20 mouse cellular contexts compared by ENCODE assay signal in the genomic region with DNA sequence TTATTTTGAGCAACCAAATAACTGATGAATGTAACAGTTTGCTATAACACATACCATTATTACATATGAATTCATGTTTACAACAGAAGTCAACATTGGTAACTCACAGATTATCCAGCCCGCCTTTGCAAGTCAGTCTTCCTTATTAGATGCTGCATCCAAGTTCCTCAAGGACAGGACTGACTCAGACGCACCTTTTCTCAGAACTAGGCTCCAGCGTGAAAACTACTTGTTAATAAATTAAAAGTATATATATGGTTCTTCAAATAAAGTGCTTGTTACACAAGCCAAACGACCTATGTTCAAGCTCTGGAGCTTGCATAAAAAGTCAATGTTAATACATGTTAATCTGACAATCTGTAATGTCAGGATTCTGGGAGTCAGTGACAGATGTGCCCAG. TPM values are rescaled to one million over a fixed set of nuclear protein-coding genes. Genes with fewer than 3 reads are reported as not detected.
A peak's percentile ranks its signal among the peaks of the same experiment; 100 is the strongest.
DNase-seq lines count a peak whose midpoint lies in the region; ATAC-seq and TF ChIP-seq lines count a peak whose summit lies in the region.
"Had no signal": no experiment of that assay in that cellular context is flagged by ENCODE, and none has a peak within 500 bp of the region (broad histone marks: within the 10 kb centered on the region; RNA-seq: fewer than 3 reads in every experiment).

No protein-coding gene starts in this region.

- DNase-seq in midbrain, embryonic 11.5 days (ENCODE audit: low spot score, missing footprints) = peak; percentile 61
- DNase-seq in midbrain, embryonic 10.5 days (ENCODE audit: low spot score) = no peak
- no peak for DNase-seq in urinary bladder, adult 2 months (ENCODE audit: low spot score)
- DNase-seq: adrenal gland, adult 2 months; adrenal gland, adult 8-10 months; adrenal gland, postnatal 10 days; adrenal gland, postnatal 14 days; adrenal gland, postnatal 25 days; adrenal gland, postnatal 36 days; B cell, adult 2 months; cerebellum, adult 11 months; cerebellum, adult 11-12 months; cerebellum, adult 18-20 months; cerebellum, adult 2 months had no signal

- no peaks in the 10 kb centered on the region for H3K9me3 ChIP-seq in midbrain, embryonic 11.5 days (ENCODE audit: control insufficient read depth, low read length)
- no peaks in the 10 kb centered on the region for H3K9me3 ChIP-seq in midbrain, embryonic 10.5 days (replicated peaks)
- no peaks in the 10 kb centered on the region for H3K9me3 ChIP-seq in ES-Bruce4 (replicated peaks; ENCODE audit: control insufficient read depth, insufficient read depth, low read length, poor library complexity, severe bottlenecking)
- H3K9me3 ChIP-seq: G1E had no signal

- no peaks in the 10 kb centered on the region for H3K4me1 ChIP-seq in midbrain, embryonic 11.5 days (ENCODE audit: control insufficient read depth, insufficient read depth, low read length)
- H3K4me1 ChIP-seq in midbrain, embryonic 10.5 days = peaks cover 8% of the 10 kb centered on the region; the same call in 1 of the 2 replicates
- H3K4me1 ChIP-seq in ES-Bruce4 (ENCODE audit: control insufficient read depth, insufficient read depth, low read length) = peaks cover 4% of the 10 kb centered on the region

- TF ChIP-seq CTCF in ES-Bruce4 (IDR thresholded peaks at IDR 0.05; ENCODE audit: low read depth, low read length) = no peak

- no peaks in the 10 kb centered on the region for H3K36me3 ChIP-seq in midbrain, embryonic 11.5 days (ENCODE audit: control insufficient read depth, insufficient read depth, low read length)
- no peaks in the 10 kb centered on the region for H3K36me3 ChIP-seq in midbrain, embryonic 10.5 days
- no peaks in the 10 kb centered on the region for H3K36me3 ChIP-seq in ES-Bruce4 (ENCODE audit: control insufficient read depth, insufficient read depth, low read length, poor library complexity, severe bottlenecking)

- no peak overlapping the region for H3K9ac ChIP-seq in midbrain, embryonic 11.5 days (ENCODE audit: low read length)
- H3K9ac ChIP-seq in ES-Bruce4 (ENCODE audit: low read depth, poor library complexity, severe bottlenecking) = no peak overlapping the region

- no peak overlapping the region for H3K4me2 ChIP-seq in midbrain, embryonic 11.5 days

- H3K27ac ChIP-seq in midbrain, embryonic 11.5 days (ENCODE audit: low read depth, low read length) = no peak overlapping the region
- H3K27ac ChIP-seq in midbrain, embryonic 10.5 days (replicated peaks) = no peak overlapping the region
- peak overlapping the region; percentile 32 for H3K27ac ChIP-seq in ES-Bruce4 (ENCODE audit: insufficient read depth, low read length)

- ATAC-seq in midbrain, embryonic 11.5 days (ENCODE audit: low FRiP score) = no peak
- ATAC-seq: activated CD4-positive, CD25-positive, alpha-beta regulatory T cell, adult 4 months; CD4-positive, CD25-positive, alpha-beta regulatory T cell, adult 4 months; Patski had no signal

- 81% methylated on average over 4 of the region's 4 CpGs for WGBS in midbrain, embryonic 11.5 days
- 85% methylated on average over 4 of the region's 4 CpGs for WGBS in midbrain, embryonic 10.5 days

- H3K27me3 ChIP-seq in midbrain, embryonic 11.5 days (ENCODE audit: control insufficient read depth, insufficient read depth, low read length) = no peaks in the 10 kb centered on the region
- H3K27me3 ChIP-seq in midbrain, embryonic 10.5 days (ENCODE audit: low read depth, poor library complexity, severe bottlenecking) = no peaks in the 10 kb centered on the region
- H3K27me3 ChIP-seq in ES-Bruce4 (ENCODE audit: control insufficient read depth, insufficient read depth, low read length, poor library complexity, severe bottlenecking) = no peaks in the 10 kb centered on the region
- H3K27me3 ChIP-seq: CH12.LX, Patski had no signal

- no peak for TF ChIP-seq EP300 in ES-Bruce4 (IDR thresholded peaks at IDR 0.05; ENCODE audit: insufficient read depth, low read depth, low read length)

- TF ChIP-seq POLR2A in ES-Bruce4 (IDR thresholded peaks at IDR 0.05; ENCODE audit: insufficient read depth, low read length) = no peak

- H3K4me3 ChIP-seq in midbrain, embryonic 11.5 days (ENCODE audit: low read depth, low read length) = no peak overlapping the region
- no peak overlapping the region for H3K4me3 ChIP-seq in midbrain, embryonic 10.5 days
- H3K4me3 ChIP-seq in ES-Bruce4 (ENCODE audit: low read depth, low read length) = no peak overlapping the region

RNA-seq across cellular contexts. Expression of gene Tlk1, which starts 11.9 kb away (rescaled TPM):
- 44.6 and 45.2 TPM in 2 replicates for polyA plus RNA-seq in midbrain, embryonic 11.5 days (2014; fragmentation: Nextera tagmentation; extraction: Ambion mirVana)
- polyA plus RNA-seq in midbrain, embryonic 10.5 days (2016; fragmentation: Nextera tagmentation; extraction: Ambion mirVana) = 30.1 and 30.5 TPM in 2 replicates
- 83.4 and 89.0 TPM in 2 replicates for polyA plus RNA-seq in ES-Bruce4 (2011; ENCODE audit: insufficient read depth, insufficient read length, low read depth, missing spikeins)
- polyA plus RNA-seq in urinary bladder, adult 2 months (2012; rRNA removed) = 17.7 and 26.1 TPM in 2 replicates
